In the genomic region with DNA sequence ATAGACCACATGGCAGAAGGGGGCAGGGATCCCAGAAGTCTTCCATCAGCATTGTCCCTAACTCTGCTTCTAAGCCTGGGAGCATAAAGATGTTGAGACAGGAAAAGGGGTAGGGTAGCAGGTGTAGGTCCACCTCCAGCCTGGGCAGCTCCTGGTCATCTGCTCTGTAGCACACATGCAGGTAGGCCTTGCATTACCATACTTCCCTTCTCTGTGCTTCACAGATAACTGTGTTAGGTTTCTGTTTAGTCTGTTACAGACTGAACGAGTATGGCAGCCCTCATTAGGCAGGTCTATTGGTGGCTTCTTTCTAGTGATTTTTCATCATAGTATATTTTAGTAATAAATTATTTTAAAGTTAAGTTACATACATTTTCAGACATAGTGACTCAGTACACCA, we compare ENCODE assay signal across 1 mouse cellular context.
TF ChIP-seq lines count a peak whose summit lies in the region.

No protein-coding gene starts in this region.

TF ChIP-seq in MEL, 35 proteins besides CTCF, POLR2A, EP300 and RAD21:
- TF ChIP-seq TAL1 (IDR thresholded peaks at IDR 0.05; ENCODE audit: low read length) (peak; percentile 52), RCOR1 (IDR thresholded peaks at IDR 0.05; ENCODE audit: low read depth, low read length) (no peak), GATA1 (IDR thresholded peaks at IDR 0.05; ENCODE audit: low read depth, low read length) (no peak), ETS1 (IDR thresholded peaks at IDR 0.05; ENCODE audit: low read depth, low read length) (no peak), ELF1 (IDR thresholded peaks at IDR 0.05; ENCODE audit: low read depth, low read length) (no peak)
